Mouse (Mus musculus) gastrocnemius, postnatal 10 days (tissue): ENCODE results near the gene Dock3. TPM values are rescaled to one million over a fixed set of nuclear protein-coding genes. Genes with fewer than 3 reads are reported as not detected.

ENCODE experiments used
- DNase-seq: peaks from one replicate; pipeline ENCODE4 v3.0.0; 2021; ENCODE audit warnings: mixed read lengths
- long read RNA-seq, 2 experiments: library from polyadenylated mRNA; stranded (forward); transcript quantifications; one replicate each; pipeline ENCODE4 v2.0.0; 2021
- total RNA-seq, 2 experiments: library from RNA; stranded (reverse); gene quantifications; 2 replicates each; pipeline ENCODE4 v1.2.3; 2021

Dock3 gene
- total RNA-seq: under 1 TPM; 0.27 to 0.70 TPM
- long read RNA-seq, experiment 1: 0 reads
- long read RNA-seq, experiment 2, partial matches to known transcripts: 0 of 1 reads
- long read RNA-seq, experiment 2, other reads (novel, unspliced or antisense): 1 of 1 reads

GRCm38 (mm10) chr9:107231539-107232139 lies at the start of gene Dock3:
TSS of gene Dock3 (minus strand) at chr9:107231909.
- peak; percentile 69 for DNase-seq

DNA sequence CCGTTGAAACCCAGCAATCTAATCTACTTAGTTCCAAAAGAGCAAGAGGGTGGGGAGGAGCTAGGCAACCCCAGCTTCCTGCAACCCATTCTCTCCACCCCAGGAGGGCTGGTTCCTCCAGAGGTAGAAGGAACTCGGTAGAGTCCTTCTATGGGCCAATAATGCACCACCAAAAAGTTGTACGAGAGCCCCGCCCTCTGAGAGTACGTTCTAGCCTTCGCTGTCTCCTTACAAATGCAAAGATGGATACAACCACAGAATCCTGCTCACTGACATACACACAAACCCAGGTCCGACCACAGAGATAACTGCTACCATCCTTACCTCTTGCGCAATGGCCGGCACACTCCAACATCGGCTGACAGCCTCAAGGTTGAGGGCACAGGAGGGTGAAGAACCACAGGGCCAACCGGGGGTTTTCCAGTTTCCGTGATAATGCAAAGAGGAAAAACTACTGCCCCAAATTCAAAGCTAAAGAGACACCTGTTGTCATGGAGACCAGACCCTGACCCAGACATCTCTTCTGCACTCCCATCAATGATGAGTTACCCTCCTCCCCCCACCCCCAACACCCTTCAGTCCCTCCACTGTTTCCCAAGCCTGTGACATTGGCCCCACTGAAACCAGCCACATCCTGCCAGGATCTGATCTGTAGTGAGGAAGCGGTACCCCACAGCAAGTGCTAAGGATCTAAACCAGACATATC lies 48.8 kb upstream of the Dock3 start:
- no peak for DNase-seq

GRCm38 (mm10) chr9:107279378-107280321 lies 47.9 kb upstream of the Dock3 start:
- DNase-seq: peak; percentile 26

- peak; percentile 47 for DNase-seq
Observed at GRCm38 (mm10) chr9:107278527-107279377, 47.0 kb upstream of the Dock3 start.

GRCm38 (mm10) chr9:107278126-107278525 lies 46.4 kb upstream of the Dock3 start:
- no peak for DNase-seq

DNA sequence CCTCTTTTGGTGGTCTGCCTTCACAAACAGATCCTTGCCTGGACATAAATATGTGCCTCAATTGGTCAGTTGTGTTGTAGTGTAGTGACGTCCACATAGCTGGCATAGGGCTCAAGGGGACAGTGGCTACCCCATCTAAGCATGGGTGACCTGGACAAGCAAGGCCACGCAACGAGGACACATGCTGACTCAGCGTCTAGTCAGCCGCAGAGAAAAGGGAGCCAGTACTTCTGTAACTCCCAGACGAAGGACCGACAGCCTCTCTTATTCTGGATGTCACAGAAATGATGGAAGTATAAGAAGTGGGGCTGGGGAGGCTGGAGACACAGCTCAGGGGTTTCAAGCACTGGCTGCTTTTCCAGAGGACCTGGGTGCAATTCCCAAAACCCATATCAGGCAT lies 45.9 kb upstream of the Dock3 start:
- no peak for DNase-seq

GRCm38 (mm10) chr9:107275710-107276109 lies 44.0 kb upstream of the Dock3 start:
- DNase-seq: no peak

DNA sequence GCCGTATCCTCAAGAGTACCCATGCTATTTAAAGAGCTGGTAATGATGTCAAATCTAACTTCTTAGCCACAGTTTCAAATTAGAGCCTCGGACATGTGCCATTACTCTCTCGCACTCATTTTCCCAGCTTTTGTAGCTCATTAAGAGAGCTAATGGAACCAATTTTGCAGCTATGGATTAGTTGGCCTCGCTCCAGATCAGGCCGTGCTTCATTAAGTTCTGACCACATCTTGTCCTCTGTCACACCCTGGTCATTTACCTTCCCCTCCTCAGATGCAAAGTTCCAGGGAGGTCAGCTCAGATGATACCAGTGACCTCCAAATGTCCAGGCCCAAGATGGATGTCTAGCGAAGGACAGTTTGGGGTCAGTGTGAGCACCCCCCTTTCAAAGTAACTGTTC lies 43.0 kb upstream of the Dock3 start:
- no peak for DNase-seq

- no peak for DNase-seq
Observed at GRCm38 (mm10) chr9:107273184-107273583, 41.5 kb upstream of the Dock3 start.

DNA sequence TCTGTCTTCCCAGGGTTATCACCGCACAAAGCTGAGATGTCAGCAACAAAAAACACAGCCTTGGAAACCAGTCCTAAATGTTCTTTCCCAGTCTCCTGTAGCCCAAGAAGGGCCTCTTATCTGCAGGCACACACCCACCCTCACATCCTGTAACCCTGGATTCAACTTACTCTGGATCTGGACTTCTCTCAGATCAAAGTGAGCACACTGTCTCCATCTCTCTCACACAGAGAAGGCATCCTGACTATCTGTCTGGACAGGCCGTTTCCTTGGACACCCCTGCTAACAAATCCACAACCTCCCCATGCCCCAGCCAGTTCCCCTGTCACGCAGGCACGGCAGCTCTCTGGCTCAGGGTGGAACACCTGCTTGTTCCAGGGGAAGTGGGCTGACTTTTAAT lies 40.6 kb upstream of the Dock3 start:
- no peak for DNase-seq

- DNase-seq: no peak
Observed at GRCm38 (mm10) chr9:107271177-107271938, 39.6 kb upstream of the Dock3 start.

DNA sequence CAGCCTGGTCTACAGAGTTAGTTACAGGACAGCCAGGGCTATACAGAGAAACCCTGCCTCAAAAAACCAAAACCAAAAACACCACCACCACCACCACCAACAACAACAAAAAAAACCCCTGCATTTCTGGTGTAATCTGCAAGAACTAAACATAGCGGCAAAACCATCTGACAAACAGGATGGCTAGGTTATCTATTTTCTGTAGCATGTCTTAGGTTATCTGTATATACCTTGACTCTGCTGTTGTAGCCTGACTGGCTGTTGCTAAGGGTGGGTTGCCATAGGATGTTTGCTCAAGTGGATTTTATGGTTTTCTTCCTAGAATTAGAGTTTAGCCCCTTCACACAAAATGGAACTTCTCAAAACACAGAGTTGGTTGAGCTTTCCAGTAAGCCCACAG lies 38.1 kb upstream of the Dock3 start:
- DNase-seq: no peak

- no peak for DNase-seq
Observed at GRCm38 (mm10) chr9:107267721-107268402, 36.2 kb upstream of the Dock3 start.

GRCm38 (mm10) chr9:107267028-107267427 lies 35.3 kb upstream of the Dock3 start:
- no peak for DNase-seq

- no peak for DNase-seq
Observed at GRCm38 (mm10) chr9:107264731-107265130, 33.0 kb upstream of the Dock3 start.

DNA sequence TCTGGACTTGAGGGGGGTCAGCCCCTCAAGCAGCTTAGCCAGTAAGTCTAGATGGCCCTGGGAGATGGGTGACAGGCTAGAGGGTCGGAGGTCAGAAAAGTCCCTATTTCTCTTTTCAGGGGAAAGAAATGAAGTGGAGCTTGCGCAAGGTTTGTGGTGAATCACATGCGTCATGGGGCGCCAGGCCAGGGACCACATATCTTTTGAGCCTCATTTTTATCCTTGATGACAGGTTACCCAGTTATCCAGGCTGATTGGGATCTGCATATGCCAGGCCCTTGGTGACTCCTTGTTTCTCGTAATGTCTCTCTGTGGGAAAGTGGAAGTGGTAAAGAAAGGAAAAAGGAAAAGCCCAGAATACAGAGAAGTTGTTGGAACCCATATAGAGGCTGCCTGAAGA lies 32.2 kb upstream of the Dock3 start:
- DNase-seq: no peak

DNA sequence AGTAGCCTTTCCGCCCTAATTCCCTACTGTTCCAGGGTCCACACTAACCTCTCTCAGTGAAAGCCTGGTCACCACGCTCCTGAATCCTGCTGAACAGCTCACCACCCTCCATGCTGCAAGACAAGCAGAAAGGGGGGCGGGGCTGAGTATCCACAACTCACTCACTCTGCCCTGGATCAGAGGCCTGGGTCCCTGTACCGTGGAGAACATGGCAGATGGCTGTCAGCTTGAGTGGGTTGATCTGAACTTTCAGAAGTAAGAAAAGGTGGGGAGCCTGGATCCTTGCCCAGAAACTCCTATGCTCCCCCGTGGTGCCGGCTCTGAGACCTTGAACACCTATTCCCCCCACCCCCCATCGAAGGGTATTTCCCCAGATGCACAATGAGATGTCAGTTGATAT lies 30.7 kb upstream of the Dock3 start:
- DNase-seq: no peak

- DNase-seq: no peak
Observed at GRCm38 (mm10) chr9:107261792-107262191, 30.1 kb upstream of the Dock3 start.

GRCm38 (mm10) chr9:107260836-107261235 lies 29.1 kb upstream of the Dock3 start:
- DNase-seq: no peak

- DNase-seq: no peak
Observed at GRCm38 (mm10) chr9:107260429-107260828, 28.7 kb upstream of the Dock3 start.
